Mouse (Mus musculus) ES-E14 (cell line): ENCODE measurements around the gene Ciz1. TPM values are rescaled to one million over a fixed set of nuclear protein-coding genes. Genes with fewer than 3 reads are reported as not detected.

Source experiments
- DNase-seq: peaks from one replicate; pipeline ENCODE4 v3.0.0-alpha.2; 2013; ENCODE audit warnings: low read depth, low spot score
- H3K27ac ChIP-seq: 2 replicates; pipeline ENCODE4 v1.5.1; 2012; ENCODE audit warnings: low read depth, mild to moderate bottlenecking, low read length, moderate library complexity, mixed read lengths; ENCODE audit not compliant: poor library complexity, insufficient read depth, severe bottlenecking
- H3K36me3 ChIP-seq: 2 replicates; pipeline ENCODE4 v1.6.1; 2012; ENCODE audit warnings: mild to moderate bottlenecking, low read length, moderate library complexity, mixed read lengths; ENCODE audit not compliant: control insufficient read depth, poor library complexity, insufficient read depth, severe bottlenecking
- H3K4me1 ChIP-seq, 2 experiments: fragments of 150-350 bp in 1 of 2; sonication (generic) in 1 of 2; 2 replicates each; pipeline ENCODE4 v1.6.1; 2012; ENCODE audit warnings: low read length in 2 of 2, mild to moderate bottlenecking in 1 of 2, mixed read lengths in 1 of 2; ENCODE audit not compliant: control insufficient read depth in 2 of 2, insufficient read depth in 2 of 2, poor library complexity in 1 of 2
- H3K4me3 ChIP-seq, 2 experiments: fragments of 150-350 bp in 1 of 2; sonication (generic) in 1 of 2; 2 replicates each; pipeline ENCODE4 v1.5.1; 2012; ENCODE audit warnings: low read length in 2 of 2, low read depth in 1 of 2, mild to moderate bottlenecking in 1 of 2, mixed read lengths in 1 of 2; ENCODE audit not compliant: insufficient read depth in 1 of 2, poor library complexity in 1 of 2, severe bottlenecking in 1 of 2
- H3K9ac ChIP-seq: 2 replicates; pipeline ENCODE4 v1.6.1; 2012; ENCODE audit warnings: low read depth, mild to moderate bottlenecking, low read length, mixed read lengths; ENCODE audit not compliant: poor library complexity, insufficient read depth, severe bottlenecking
- H3K9me3 ChIP-seq: fragments of 150-350 bp; sonication (generic); 2 replicates; pipeline ENCODE4 v1.6.1; 2012; ENCODE audit warnings: low read depth, mild to moderate bottlenecking, low read length; ENCODE audit not compliant: control insufficient read depth, insufficient read depth
- CHD2 ChIP-seq: IDR thresholded peaks from 2 replicates; pipeline ENCODE4 v1.6.1; 2014; ENCODE audit warnings: mild to moderate bottlenecking, low read depth, low read length, inconsistent platforms
- HCFC1 ChIP-seq: IDR thresholded peaks from 2 replicates; pipeline ENCODE4 v1.6.1; 2012; ENCODE audit warnings: low read length, inconsistent platforms, borderline replicate concordance; ENCODE audit not compliant: insufficient read depth
- MAFK ChIP-seq: IDR thresholded peaks from 2 replicates; pipeline ENCODE4 v1.6.1; 2014; ENCODE audit warnings: mild to moderate bottlenecking, low read depth, low read length, inconsistent platforms; ENCODE audit not compliant: insufficient read depth
- ZC3H11A ChIP-seq: IDR thresholded peaks from 2 replicates; pipeline ENCODE4 v1.6.1; 2012; ENCODE audit warnings: low read depth, mild to moderate bottlenecking, inconsistent platforms, low read length, borderline replicate concordance
- ZNF384 ChIP-seq: IDR thresholded peaks from 2 replicates; pipeline ENCODE4 v1.6.1; 2012; ENCODE audit warnings: low read depth, low read length, inconsistent platforms
- in situ Hi-C, 2 experiments: fragments of 600-800 bp; cut with MboI; formaldehyde crosslinking; loops; one replicate each; pipeline ENCODE4 v1.15.1; 2025; ENCODE audit warnings: low sequenced_read_pairs in 2 of 2, inconsistent platforms in 1 of 2; ENCODE audit not compliant: unreplicated experiment in 2 of 2
- total RNA-seq: library from RNA; depleted of rRNA; stranded (reverse); fragments of 300-350 nt; gene quantifications from 2 replicates; pipeline ENCODE4 v1.2.3, GENCODE M21; 2012

Ciz1 gene
- total RNA-seq, 1 experiment = 13.6 TPM

GRCm38 (mm10) chr2:32387706-32388490, 35.8 kb downstream of the Ciz1 start, which contains the start of gene Lcn2:
Gene Lcn2, minus strand, starts transcription at chr2:32388252.
- no peak within 1 kb of the TSS for H3K4me3 ChIP-seq
- in situ Hi-C loops = no loop called here
- no peak for DNase-seq
- no peaks in the 10 kb centered on the region for H3K9me3 ChIP-seq
- H3K9ac ChIP-seq = no peak within 1 kb of the TSS
- no peak within 1 kb of the TSS for H3K27ac ChIP-seq
- TF ChIP-seq ZC3H11A = no peak
- no peak for TF ChIP-seq ZNF384
- TF ChIP-seq MAFK = no peak
- no peak for TF ChIP-seq CHD2
- no peak for TF ChIP-seq HCFC1
- no peaks in the 10 kb centered on the region for H3K36me3 ChIP-seq
- H3K4me1 ChIP-seq = peaks cover 0 to 6% of the 10 kb centered on the region in 2 experiments; a peak in 2 of 4 replicates

GRCm38 (mm10) chr2:32389157-32389556, 37.0 kb downstream of the Ciz1 start:
- Histone ChIP-seq H3K36me3 (no peaks in the 10 kb centered on the region), H3K9me3 (no peaks in the 10 kb centered on the region), H3K9ac (no peak overlapping the region), H3K4me1 (peaks cover 0 to 6% of the 10 kb centered on the region in 2 experiments; a peak in 2 of 4 replicates), H3K27ac (no peak overlapping the region), H3K4me3 (no peak overlapping the region)
- DNase-seq = no peak
- TF ChIP-seq CHD2 (no peak), ZC3H11A (no peak), HCFC1 (no peak), MAFK (no peak), ZNF384 (no peak)
- in situ Hi-C loops = no loop called here

- in situ Hi-C loops = no loop called here
- H3K4me1 ChIP-seq = peaks cover 0 to 6% of the 10 kb centered on the region in 2 experiments; a peak in 2 of 4 replicates
- peak; percentile 30 for DNase-seq
- H3K4me3 ChIP-seq = peak overlapping the region in 1 of 2 experiments; percentile 11; a peak in 2 of 4 replicates
- no peaks in the 10 kb centered on the region for H3K36me3 ChIP-seq
- H3K9me3 ChIP-seq = no peaks in the 10 kb centered on the region
- H3K9ac ChIP-seq = peak overlapping the region; percentile 16; the same call in 1 of the 2 replicates
- no peak overlapping the region for H3K27ac ChIP-seq
- TF ChIP-seq MAFK (no peak), CHD2 (no peak), HCFC1 (no peak), ZNF384 (no peak), ZC3H11A (no peak)
These were observed 38.7 kb downstream of the Ciz1 start for GRCm38 (mm10) chr2:32390871-32391270.

DNA sequence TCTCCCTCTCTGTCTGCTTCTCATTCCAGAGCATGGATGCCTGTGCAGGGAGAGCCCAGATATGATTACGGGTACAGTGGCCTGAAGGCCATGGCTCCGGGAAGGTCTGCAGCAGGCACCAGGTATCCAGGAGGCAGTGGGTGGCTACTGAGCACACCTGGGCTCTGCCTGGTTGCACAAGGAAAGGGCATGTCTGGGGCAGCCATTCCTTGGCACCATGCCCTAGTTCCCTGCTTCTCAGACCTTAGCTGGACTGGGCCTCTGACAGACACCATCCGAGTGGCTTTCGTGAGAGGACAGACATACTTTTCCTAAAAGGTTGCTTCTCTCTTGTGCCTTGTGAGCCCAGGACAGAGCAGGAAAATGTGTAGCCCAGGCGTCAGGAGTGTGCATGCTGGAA, 39.9 kb downstream of the Ciz1 start:
- TF ChIP-seq CHD2 (no peak), HCFC1 (no peak), MAFK (no peak), ZNF384 (no peak), ZC3H11A (no peak)
- Histone ChIP-seq H3K9ac (no peak overlapping the region), H3K36me3 (no peaks in the 10 kb centered on the region), H3K9me3 (no peaks in the 10 kb centered on the region), H3K4me3 (no peak overlapping the region), H3K27ac (no peak overlapping the region), H3K4me1 (peaks cover 0 to 9% of the 10 kb centered on the region in 2 experiments; a peak in 2 of 4 replicates)
- in situ Hi-C loops = no loop called here
- no peak for DNase-seq
